Mouse (Mus musculus) lung, postnatal 14 days (tissue): Measurements from ENCODE around the gene Cth.
"Not testable (repeated sequence)": the region's sequence is repeated elsewhere in the genome, so short reads cannot be mapped to it uniquely, and the experiment has no call there.

Experiments used
- DNase-seq: peaks from one replicate; pipeline ENCODE4 v3.0.0; 2021

The Cth gene

GRCm38 (mm10) chr3:157924692-157925328, at the start of gene Cth:
Gene Cth, minus strand, starts transcription at chr3:157925077.
- DNase-seq: peak; percentile 86

- DNase-seq: no peak
These were observed 48.4 kb upstream of the Cth start for GRCm38 (mm10) chr3:157973236-157973635.

GRCm38 (mm10) chr3:157971151-157971550, 46.3 kb upstream of the Cth start:
- DNase-seq: no peak

GRCm38 (mm10) chr3:157957320-157957719, 32.4 kb upstream of the Cth start:
- DNase-seq: no peak

GRCm38 (mm10) chr3:157956201-157956600, 31.3 kb upstream of the Cth start:
- DNase-seq: no peak

- DNase-seq: no peak
These were observed 30.6 kb upstream of the Cth start for GRCm38 (mm10) chr3:157955466-157955865.

- no peak for DNase-seq
These were observed 27.8 kb upstream of the Cth start for GRCm38 (mm10) chr3:157952716-157953115.

- peak; percentile 25 for DNase-seq
These were observed 22.8 kb upstream of the Cth start for GRCm38 (mm10) chr3:157947383-157948280.

- DNase-seq: peak; percentile 92
These were observed 22.0 kb upstream of the Cth start, which contains the start of gene Ankrd13c for GRCm38 (mm10) chr3:157946843-157947358. Gene Ankrd13c, plus strand, starts transcription at chr3:157947239.

GRCm38 (mm10) chr3:157938585-157938984, 13.7 kb upstream of the Cth start:
- no peak for DNase-seq

- DNase-seq: no peak
These were observed 9.5 kb upstream of the Cth start for GRCm38 (mm10) chr3:157934301-157934823.

GRCm38 (mm10) chr3:157933223-157933622, 8.3 kb upstream of the Cth start:
- DNase-seq: not testable (repeated sequence)

- DNase-seq: no peak
These were observed 7.2 kb upstream of the Cth start for GRCm38 (mm10) chr3:157932074-157932473.

GRCm38 (mm10) chr3:157931592-157931991, 6.7 kb upstream of the Cth start:
- no peak for DNase-seq

GRCm38 (mm10) chr3:157929417-157929816, 4.5 kb upstream of the Cth start:
- DNase-seq: no peak

GRCm38 (mm10) chr3:157928731-157929130, 3.9 kb upstream of the Cth start:
- DNase-seq: no peak

GRCm38 (mm10) chr3:157926761-157927160, 1.9 kb upstream of the Cth start:
- DNase-seq: no peak

- DNase-seq: no peak
These were observed 1.0 kb upstream of the Cth start for GRCm38 (mm10) chr3:157925706-157926510.

GRCm38 (mm10) chr3:157923268-157923835, 1.5 kb downstream of the Cth start:
- DNase-seq: no peak

GRCm38 (mm10) chr3:157921376-157921775, 3.5 kb downstream of the Cth start:
- no peak for DNase-seq

- DNase-seq: no peak
These were observed 8.5 kb downstream of the Cth start for GRCm38 (mm10) chr3:157916336-157916735.

GRCm38 (mm10) chr3:157912155-157912554, 12.7 kb downstream of the Cth start:
- no peak for DNase-seq
